Mouse (Mus musculus): ENCODE data around the gene Ofcc1.

DNA sequence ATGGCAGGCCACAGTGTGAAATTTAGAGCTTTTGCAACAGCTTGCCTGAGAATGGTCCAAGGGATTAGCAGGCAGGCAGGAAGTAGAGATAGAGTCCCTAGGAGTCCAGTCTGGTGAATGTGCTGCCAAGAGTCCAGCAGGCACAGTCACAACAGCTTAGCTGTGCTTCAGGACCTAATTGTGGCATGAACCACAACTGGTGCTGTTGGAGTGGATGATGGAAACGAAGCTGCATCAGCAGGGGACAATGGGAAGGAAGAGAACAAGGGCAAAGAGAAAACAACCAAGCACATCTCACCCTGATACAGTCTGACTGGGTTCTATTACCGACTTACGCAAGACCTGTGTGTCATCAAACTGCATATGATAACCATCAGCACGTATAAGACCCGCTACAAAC lies 300.0 kb downstream of the Ofcc1 start:
- TF ChIP-seq CTCF (IDR thresholded peaks at IDR 0.05; ENCODE audit: low read depth) (no peak), EP300 (IDR thresholded peaks at IDR 0.05; ENCODE audit: low read depth) (no peak)
